Mouse (Mus musculus): ENCODE data around the gene Cldn14.
A peak's percentile ranks its signal among the peaks of the same experiment; 100 is the strongest.
"Not testable (repeated sequence)": the region's sequence is repeated elsewhere in the genome, so short reads cannot be mapped to it uniquely, and the experiment has no call there.

The Cldn14 gene

GRCm38 (mm10) chr16:94008737-94009136 is at the start of gene Cldn14:
Cldn14 (minus strand) TSS chr16:94008837.
- DNase-seq = no peak

- no peak for DNase-seq
These were observed 46.9 kb upstream of the Cldn14 start for GRCm38 (mm10) chr16:94055576-94055975.

- DNase-seq = no peak
These were observed 46.5 kb upstream of the Cldn14 start for GRCm38 (mm10) chr16:94055176-94055575.

- DNase-seq = peak; percentile 60
These were observed 41.7 kb upstream of the Cldn14 start for GRCm38 (mm10) chr16:94050368-94050767.

- no peak for DNase-seq
These were observed 36.4 kb upstream of the Cldn14 start for GRCm38 (mm10) chr16:94044996-94045395.

DNA sequence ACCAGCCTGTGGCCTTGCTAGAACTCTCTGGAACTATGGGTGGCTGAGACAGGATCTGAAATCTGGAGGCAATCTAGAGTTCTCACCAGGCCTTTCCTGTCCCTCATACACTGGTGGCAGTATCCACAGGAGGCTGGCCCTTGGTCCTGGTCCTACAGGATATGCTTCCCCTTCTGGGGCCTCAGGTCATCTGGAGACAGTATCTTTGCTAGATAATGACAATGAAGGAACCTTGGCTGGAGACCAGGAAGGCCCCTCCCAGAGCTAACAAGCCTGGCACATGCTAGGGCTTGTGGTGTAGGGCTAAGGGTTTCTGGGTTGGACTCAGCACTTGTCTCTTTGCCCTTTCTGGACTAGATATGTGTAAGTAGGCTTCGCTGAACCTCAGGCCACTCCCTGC is 35.2 kb upstream of the Cldn14 start:
- DNase-seq = no peak

GRCm38 (mm10) chr16:94041065-94041712 is 32.6 kb upstream of the Cldn14 start:
- no peak for DNase-seq

DNA sequence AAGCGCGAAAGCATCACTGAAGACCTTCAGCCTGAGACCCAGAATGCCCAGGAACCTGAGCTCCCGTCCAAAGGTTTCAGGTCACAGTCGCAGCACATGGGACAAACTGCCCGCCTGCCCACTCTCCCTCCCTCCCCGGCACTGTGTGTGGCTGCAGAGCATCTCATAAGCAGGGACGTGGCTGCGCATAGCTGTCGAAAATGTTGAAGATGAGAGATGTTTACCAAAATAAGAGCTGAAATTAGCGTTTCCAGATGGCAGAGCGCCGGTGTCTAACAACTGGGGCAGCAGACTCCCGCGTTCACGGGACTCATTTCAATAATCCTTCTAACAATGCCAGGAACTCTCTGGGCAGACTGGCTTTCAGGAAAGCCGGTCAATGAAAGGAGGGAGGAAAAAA is 31.8 kb upstream of the Cldn14 start:
- DNase-seq = no peak

DNA sequence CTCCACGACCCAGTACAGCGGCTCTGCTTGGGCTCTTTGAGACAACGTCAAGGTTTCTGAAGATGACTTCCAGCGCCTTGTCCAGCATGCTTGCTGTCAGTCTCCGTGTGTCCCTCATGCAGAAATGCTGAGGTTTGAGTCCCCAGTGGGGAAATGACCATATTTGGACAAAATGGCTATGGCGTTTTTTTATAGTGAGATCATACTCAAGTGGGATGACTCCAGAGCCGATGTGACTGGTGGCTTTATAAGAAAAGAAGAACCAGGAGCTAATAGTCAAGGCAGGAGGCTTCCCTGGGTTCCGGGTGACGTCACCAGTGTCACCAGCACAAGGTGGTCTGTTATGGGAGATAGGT is 30.3 kb upstream of the Cldn14 start:
- no peak for DNase-seq

- peak; percentile 25 for DNase-seq
These were observed 29.8 kb upstream of the Cldn14 start for GRCm38 (mm10) chr16:94038272-94038985.

DNA sequence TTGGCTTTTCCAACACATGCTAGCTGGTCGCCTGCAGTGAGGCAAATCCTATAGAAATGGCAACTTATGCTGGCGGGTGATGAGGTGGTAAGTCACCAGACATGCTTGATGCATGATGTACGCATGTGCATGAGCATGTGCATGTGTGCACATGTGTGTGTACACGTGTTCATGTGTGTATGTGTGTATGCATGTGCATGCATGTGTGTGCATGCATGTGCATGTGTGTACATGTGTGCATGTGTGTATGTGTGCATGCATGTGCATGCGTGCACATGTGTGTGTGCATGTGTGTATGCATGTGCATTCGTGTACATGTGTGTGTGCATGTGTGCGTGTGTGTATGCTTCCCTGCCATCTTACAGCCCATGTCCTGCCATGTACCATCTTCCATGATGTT is 28.6 kb upstream of the Cldn14 start:
- no peak for DNase-seq

- no peak for DNase-seq
These were observed 25.5 kb upstream of the Cldn14 start for GRCm38 (mm10) chr16:94034152-94034551.

DNA sequence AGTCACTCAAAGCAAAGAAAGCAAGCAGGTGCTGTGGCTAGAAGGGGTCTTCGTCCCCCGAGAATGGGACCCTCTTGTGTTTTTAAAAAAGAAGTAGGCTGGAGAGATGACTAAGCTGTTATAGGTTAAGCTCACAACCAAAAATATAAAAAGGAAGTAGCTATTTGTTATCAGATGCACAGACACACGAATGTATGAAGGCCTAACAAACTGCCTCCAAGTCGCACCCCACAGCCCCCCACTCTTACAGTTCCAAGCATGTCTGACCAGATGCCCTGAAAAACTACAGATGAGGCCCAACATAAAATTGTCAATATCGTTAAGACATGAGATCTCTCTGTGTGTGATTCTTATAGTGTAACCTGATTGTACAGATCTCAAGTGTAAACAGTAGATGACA is 23.6 kb upstream of the Cldn14 start:
- DNase-seq = no peak

DNA sequence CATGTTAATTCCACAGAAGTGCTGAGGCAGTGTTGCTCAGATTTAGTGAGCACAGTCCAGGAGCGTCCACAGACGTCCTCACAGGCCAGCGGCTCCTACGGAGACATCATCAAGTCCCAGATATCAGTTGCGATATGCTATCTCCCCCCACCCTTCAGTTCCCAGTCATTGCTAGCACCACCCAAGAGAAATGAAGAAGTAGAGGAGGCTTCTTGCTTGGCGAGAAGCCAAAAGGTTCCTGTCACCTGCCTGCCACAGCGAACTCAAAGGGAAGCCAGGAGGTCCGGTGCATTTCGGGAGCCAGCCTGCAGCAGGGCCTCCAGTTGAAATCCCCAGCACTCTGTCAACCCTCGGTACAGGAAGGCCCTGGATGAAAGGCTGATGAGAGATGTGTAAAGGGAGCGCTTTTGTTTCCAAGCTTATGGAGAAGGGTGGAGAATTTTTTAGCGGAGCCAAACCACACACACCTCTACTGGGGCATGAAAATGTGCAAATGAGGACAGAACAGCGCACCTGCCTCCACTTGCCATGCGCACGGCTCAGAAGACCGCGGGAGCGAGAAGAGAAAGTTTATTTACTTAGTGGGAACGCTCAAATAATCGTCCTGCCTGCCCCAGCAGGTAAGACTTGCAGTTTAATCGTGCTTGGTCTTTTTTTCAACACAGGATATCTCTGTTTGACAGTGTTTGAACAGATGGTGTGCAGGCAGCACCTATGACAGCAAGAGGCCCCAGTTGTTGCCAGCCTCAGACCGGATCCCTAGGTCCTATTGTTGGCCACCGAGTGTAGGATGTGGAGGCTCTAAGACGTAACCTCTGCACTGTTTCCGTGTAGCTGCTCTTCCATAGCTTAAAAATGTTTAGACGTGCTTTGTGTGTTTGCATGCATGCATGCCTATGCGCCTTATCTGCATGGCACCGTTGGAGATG is 15.0 kb upstream of the Cldn14 start:
- DNase-seq = no peak

DNA sequence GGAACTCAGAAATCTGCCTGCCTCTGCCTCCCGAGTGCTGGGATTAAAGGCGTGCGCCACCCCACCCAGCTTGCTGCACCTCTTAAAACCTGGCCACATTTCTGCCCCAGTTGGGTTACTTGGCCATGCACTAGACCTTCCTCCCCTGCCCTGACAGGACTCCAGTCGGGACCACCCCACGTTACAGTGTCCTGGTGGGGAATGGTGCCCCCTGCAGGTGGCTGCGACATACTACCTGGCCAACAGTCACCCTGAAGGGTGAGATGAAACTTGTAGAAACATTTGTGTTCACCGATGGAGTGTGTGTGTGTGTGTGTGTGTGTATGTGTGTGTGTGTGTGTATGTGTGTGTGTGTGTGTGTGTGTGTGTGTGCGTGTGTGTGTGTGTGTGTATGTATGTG is 11.1 kb upstream of the Cldn14 start:
- not testable (repeated sequence) for DNase-seq

DNA sequence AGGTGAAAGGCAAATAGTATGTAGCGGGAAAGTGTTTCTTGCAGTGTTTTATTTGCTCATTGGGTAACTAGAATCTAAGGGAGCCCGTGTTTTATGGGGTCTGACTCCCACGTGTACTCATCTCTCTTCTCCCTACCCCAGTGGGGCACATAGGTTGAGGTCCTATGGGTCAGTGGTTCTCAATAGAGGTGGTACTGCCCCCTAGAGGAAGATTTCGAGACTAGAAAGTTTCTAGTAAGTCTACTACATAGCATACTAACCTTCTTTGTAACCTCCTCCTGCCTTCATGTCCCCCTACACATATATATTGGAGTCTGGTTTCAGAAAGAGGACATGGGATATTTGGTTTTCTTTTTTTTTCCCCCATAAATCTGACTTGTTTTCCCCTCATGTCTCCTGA is 9.3 kb upstream of the Cldn14 start:
- DNase-seq = no peak

- no peak for DNase-seq
These were observed 6.0 kb upstream of the Cldn14 start for GRCm38 (mm10) chr16:94014489-94015096.

GRCm38 (mm10) chr16:94013328-94014086 is 4.9 kb upstream of the Cldn14 start:
- DNase-seq = not testable (repeated sequence)

- no peak for DNase-seq
These were observed 2.6 kb upstream of the Cldn14 start for GRCm38 (mm10) chr16:94011224-94011623.

DNA sequence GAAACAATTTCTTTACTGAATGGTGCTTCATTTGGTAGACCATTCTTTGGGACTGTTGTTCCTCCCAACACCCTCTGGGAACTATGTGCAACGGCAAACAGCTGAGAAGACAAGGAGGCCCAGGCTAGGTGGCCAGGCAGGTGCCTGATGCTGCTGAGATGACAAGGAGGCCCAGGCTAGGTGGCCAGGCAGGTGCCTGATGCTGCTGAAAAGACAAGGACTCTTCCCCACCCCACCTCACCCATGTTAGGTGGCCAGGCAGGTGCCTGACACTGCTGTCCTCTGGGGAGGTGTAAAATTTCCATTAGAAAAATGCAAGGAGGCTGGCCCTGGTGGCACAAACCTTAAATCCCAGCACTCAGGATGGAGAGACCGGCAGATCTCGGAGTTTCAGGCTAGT is 2.0 kb upstream of the Cldn14 start:
- no peak for DNase-seq

- DNase-seq = no peak
These were observed 1.5 kb upstream of the Cldn14 start for GRCm38 (mm10) chr16:94010156-94010555.

DNA sequence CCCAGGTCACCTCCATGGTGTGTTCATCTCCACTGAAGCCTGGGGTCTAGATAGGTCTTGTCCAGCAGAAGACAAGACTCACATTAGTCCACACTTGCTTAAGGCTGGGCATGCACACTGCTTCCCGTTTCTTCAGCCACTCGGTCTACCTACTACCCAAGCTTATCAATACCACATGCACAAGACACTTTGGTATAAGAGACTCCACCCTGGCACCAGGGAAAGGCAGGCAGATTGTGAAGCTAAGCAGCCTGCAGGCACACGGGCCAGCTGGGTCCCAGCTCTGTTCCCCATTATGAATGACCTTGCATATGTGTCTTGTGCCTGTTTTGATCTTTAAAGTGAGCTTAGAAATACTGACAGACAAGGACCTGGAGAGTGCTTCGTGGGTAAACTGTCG is 719 bp upstream of the Cldn14 start:
- no peak for DNase-seq

Data from cerebellum, adult 11-12 months (tissue).